Mouse (Mus musculus) stomach, embryonic 16.5 days (tissue): ENCODE results near the gene Rasal3. TPM values are rescaled to one million over a fixed set of nuclear protein-coding genes. Genes with fewer than 3 reads are reported as not detected.
A peak's percentile ranks its signal among the peaks of the same experiment; 100 is the strongest.

Source experiments
- ATAC-seq: fragments of 200-750 bp; cut with Nextera tagmentation; 2 replicates; pipeline ENCODE4 v1.8.0; 2017; ENCODE audit warnings: moderate number of reproducible peaks, moderate TSS enrichment; ENCODE audit not compliant: insufficient read depth, low FRiP score
- H3K27ac ChIP-seq: fragments of 300-500 bp; sonication (generic); 2 replicates; pipeline ENCODE4 v1.5.1; 2014; ENCODE audit warnings: low read length
- H3K27me3 ChIP-seq: fragments of 300-500 bp; sonication (generic); 2 replicates; pipeline ENCODE4 v1.6.1; 2014; ENCODE audit warnings: low read length, control low read depth, mixed read lengths; ENCODE audit not compliant: control insufficient read depth, insufficient read depth
- H3K36me3 ChIP-seq: fragments of 300-500 bp; sonication (generic); 2 replicates; pipeline ENCODE4 v1.6.1; 2014; ENCODE audit warnings: low read length; ENCODE audit not compliant: control insufficient read depth, insufficient read depth
- H3K4me1 ChIP-seq: fragments of 300-500 bp; sonication (generic); 2 replicates; pipeline ENCODE4 v1.6.1; 2014; ENCODE audit warnings: low read length, control low read depth, mixed read lengths; ENCODE audit not compliant: control insufficient read depth, insufficient read depth
- H3K4me2 ChIP-seq: fragments of 300-500 bp; sonication (generic); 2 replicates; pipeline ENCODE4 v1.6.1; 2014; ENCODE audit warnings: low read depth, low read length, mixed read lengths
- H3K4me3 ChIP-seq: fragments of 300-500 bp; sonication (generic); replicated peaks from 2 replicates; pipeline ENCODE4 v1.5.1; 2014; ENCODE audit warnings: mild to moderate bottlenecking, low read length
- H3K9ac ChIP-seq: fragments of 300-500 bp; sonication (generic); 2 replicates; pipeline ENCODE4 v1.6.1; 2014; ENCODE audit warnings: low read length
- H3K9me3 ChIP-seq: fragments of 300-500 bp; sonication (generic); replicated peaks from 2 replicates; pipeline ENCODE4 v1.6.1; 2016; ENCODE audit warnings: low read length, control low read depth; ENCODE audit not compliant: control insufficient read depth
- WGBS: fragments of 180-500 bp; shearing (Covaris S2); extraction: QIAGEN DNeasy Blood & Tissue Kit; methylation state at CpG from one replicate; pipeline ENCODE4 v1.1.7; 2014; 5-methylcytosine and 5-hydroxymethylcytosine counted together
- polyA plus RNA-seq: library from polyadenylated mRNA; unstranded; fragments of >200 nt; fragmentation: Nextera tagmentation; extraction: Ambion mirVana; gene quantifications from 2 replicates; pipeline ENCODE4 v1.2.1, GENCODE M21; 2015

Rasal3 gene
- polyA plus RNA-seq = 1.8 and 2.1 TPM in 2 replicates

GRCm38 (mm10) chr17:32403417-32403816 lies at the start of gene Rasal3:
Gene Rasal3, minus strand, starts transcription at chr17:32403583.
- Histone ChIP-seq H3K4me1 (no peaks in the 10 kb centered on the region), H3K36me3 (no peaks in the 10 kb centered on the region), H3K27ac (no peak within 1 kb of the TSS), H3K4me2 (no peak within 1 kb of the TSS), H3K9ac (no peak within 1 kb of the TSS; the same call in 1 of the 2 replicates), H3K9me3 (no peaks in the 10 kb centered on the region), H3K27me3 (0 out of 2 replicates have a peak, but pooled peaks cover 5% of the 10 kb centered on the region), H3K4me3 (peak within 1 kb of the TSS; percentile 20)
- WGBS = 69% methylated on average over 8 of the region's 8 CpGs
- ATAC-seq = no peak

- peak within 1 kb of the TSS; percentile 60 for H3K4me2 ChIP-seq
- peak within 1 kb of the TSS; percentile 38 for H3K4me3 ChIP-seq
- ATAC-seq = peak; percentile 78; the same call in 1 of the 2 replicates
- H3K36me3 ChIP-seq = no peaks in the 10 kb centered on the region
- 2% methylated on average over 19 of the region's 19 CpGs for WGBS
- 0 out of 2 replicates have a peak within 1 kb of the TSS, but pooled peaks have one; percentile 11 for H3K9ac ChIP-seq
- H3K27ac ChIP-seq = no peak within 1 kb of the TSS
- H3K27me3 ChIP-seq = no peaks in the 10 kb centered on the region
- 0 out of 2 replicates have a peak, but pooled peaks cover 4% of the 10 kb centered on the region for H3K4me1 ChIP-seq
- H3K9me3 ChIP-seq = 0 out of 2 replicates have a peak, but pooled peaks cover 4% of the 10 kb centered on the region
These were observed 49.1 kb upstream of the Rasal3 start, which contains the start of gene Cyp4f39 for GRCm38 (mm10) chr17:32452482-32452881. Gene Cyp4f39, plus strand, starts transcription at chr17:32452723.

GRCm38 (mm10) chr17:32450844-32451537 lies 47.6 kb upstream of the Rasal3 start:
- Histone ChIP-seq H3K36me3 (no peaks in the 10 kb centered on the region), H3K4me3 (no peak overlapping the region), H3K9ac (no peak overlapping the region), H3K4me1 (0 out of 2 replicates have a peak, but pooled peaks cover 4% of the 10 kb centered on the region), H3K27ac (no peak overlapping the region), H3K9me3 (0 out of 2 replicates have a peak, but pooled peaks cover 4% of the 10 kb centered on the region), H3K27me3 (no peaks in the 10 kb centered on the region), H3K4me2 (no peak overlapping the region)
- no peak for ATAC-seq
- WGBS = 28% methylated on average over 2 of the region's 2 CpGs

- no peak for ATAC-seq
- Histone ChIP-seq H3K4me2 (no peak overlapping the region), H3K4me1 (0 out of 2 replicates have a peak, but pooled peaks cover 4% of the 10 kb centered on the region), H3K4me3 (no peak overlapping the region), H3K27ac (no peak overlapping the region), H3K27me3 (no peaks in the 10 kb centered on the region), H3K36me3 (no peaks in the 10 kb centered on the region), H3K9me3 (0 out of 2 replicates have a peak, but pooled peaks cover 4% of the 10 kb centered on the region), H3K9ac (no peak overlapping the region)
- 94% methylated on average over 1 of the region's 1 CpGs for WGBS
These were observed 45.7 kb upstream of the Rasal3 start for GRCm38 (mm10) chr17:32449042-32449441.

GRCm38 (mm10) chr17:32447195-32447594 lies 43.8 kb upstream of the Rasal3 start:
- no peak overlapping the region for H3K4me3 ChIP-seq
- no peak overlapping the region for H3K4me2 ChIP-seq
- no peaks in the 10 kb centered on the region for H3K4me1 ChIP-seq
- no peaks in the 10 kb centered on the region for H3K36me3 ChIP-seq
- H3K9me3 ChIP-seq = 0 out of 2 replicates have a peak, but pooled peaks cover 4% of the 10 kb centered on the region
- H3K27me3 ChIP-seq = no peaks in the 10 kb centered on the region
- ATAC-seq = no peak
- no peak overlapping the region for H3K9ac ChIP-seq
- H3K27ac ChIP-seq = no peak overlapping the region

GRCm38 (mm10) chr17:32445016-32445415 lies 41.6 kb upstream of the Rasal3 start:
- H3K27me3 ChIP-seq = no peaks in the 10 kb centered on the region
- H3K4me2 ChIP-seq = no peak overlapping the region
- no peak for ATAC-seq
- H3K9me3 ChIP-seq = 0 out of 2 replicates have a peak, but pooled peaks cover 4% of the 10 kb centered on the region
- no peaks in the 10 kb centered on the region for H3K36me3 ChIP-seq
- H3K9ac ChIP-seq = no peak overlapping the region
- no peak overlapping the region for H3K27ac ChIP-seq
- no peaks in the 10 kb centered on the region for H3K4me1 ChIP-seq
- no peak overlapping the region for H3K4me3 ChIP-seq
- WGBS = 71% methylated on average over 5 of the region's 5 CpGs

GRCm38 (mm10) chr17:32443245-32443644 lies 39.9 kb upstream of the Rasal3 start:
- H3K4me1 ChIP-seq = no peaks in the 10 kb centered on the region
- H3K27me3 ChIP-seq = peaks cover 4% of the 10 kb centered on the region; the same call in 1 of the 2 replicates
- no peak for ATAC-seq
- no peak overlapping the region for H3K9ac ChIP-seq
- no peak overlapping the region for H3K27ac ChIP-seq
- H3K36me3 ChIP-seq = no peaks in the 10 kb centered on the region
- no peaks in the 10 kb centered on the region for H3K9me3 ChIP-seq
- no peak overlapping the region for H3K4me3 ChIP-seq
- 73% methylated on average over 6 of the region's 6 CpGs for WGBS
- H3K4me2 ChIP-seq = no peak overlapping the region

GRCm38 (mm10) chr17:32437106-32437505 lies 33.7 kb upstream of the Rasal3 start:
- H3K4me2 ChIP-seq = no peak overlapping the region
- H3K9me3 ChIP-seq = no peaks in the 10 kb centered on the region
- H3K9ac ChIP-seq = no peak overlapping the region
- no peak overlapping the region for H3K27ac ChIP-seq
- ATAC-seq = no peak
- WGBS = 87% methylated on average over 4 of the region's 4 CpGs
- H3K36me3 ChIP-seq = no peaks in the 10 kb centered on the region
- H3K27me3 ChIP-seq = peaks cover 4% of the 10 kb centered on the region; the same call in 1 of the 2 replicates
- H3K4me3 ChIP-seq = no peak overlapping the region
- no peaks in the 10 kb centered on the region for H3K4me1 ChIP-seq

GRCm38 (mm10) chr17:32435151-32435550 lies 31.8 kb upstream of the Rasal3 start:
- H3K4me2 ChIP-seq = no peak overlapping the region
- H3K4me1 ChIP-seq = no peaks in the 10 kb centered on the region
- no peak overlapping the region for H3K9ac ChIP-seq
- no peaks in the 10 kb centered on the region for H3K36me3 ChIP-seq
- no peak overlapping the region for H3K27ac ChIP-seq
- H3K4me3 ChIP-seq = no peak overlapping the region
- 69% methylated on average over 5 of the region's 5 CpGs for WGBS
- peaks cover 4% of the 10 kb centered on the region; the same call in 1 of the 2 replicates for H3K27me3 ChIP-seq
- H3K9me3 ChIP-seq = no peaks in the 10 kb centered on the region
- ATAC-seq = no peak
